Mouse (Mus musculus) midbrain, embryonic 15.5 days (tissue): ENCODE results near the gene Shroom1. TPM values are rescaled to one million over a fixed set of nuclear protein-coding genes. Genes with fewer than 3 reads are reported as not detected.
A peak's percentile ranks its signal among the peaks of the same experiment; 100 is the strongest.

Source experiments
- ATAC-seq: fragments of 200-750 bp; cut with Nextera tagmentation; replicated peaks from 2 replicates; pipeline ENCODE4 v1.8.0; 2017; ENCODE audit warnings: moderate TSS enrichment
- H3K27ac ChIP-seq: fragments of 300-500 bp; sonication (generic); 2 replicates; pipeline ENCODE4 v1.5.1; 2015; ENCODE audit warnings: mild to moderate bottlenecking, inconsistent platforms
- H3K27me3 ChIP-seq: fragments of 300-500 bp; sonication (generic); replicated peaks from 2 replicates; pipeline ENCODE4 v1.6.1; 2015; ENCODE audit warnings: inconsistent platforms
- H3K36me3 ChIP-seq: fragments of 300-500 bp; sonication (generic); replicated peaks from 2 replicates; pipeline ENCODE4 v1.6.1; 2015; ENCODE audit warnings: inconsistent platforms
- H3K4me1 ChIP-seq: fragments of 300-500 bp; sonication (generic); 2 replicates; pipeline ENCODE4 v1.6.1; 2015; ENCODE audit warnings: inconsistent platforms
- H3K4me2 ChIP-seq: fragments of 300-500 bp; sonication (generic); 2 replicates; pipeline ENCODE4 v1.6.1; 2015; ENCODE audit warnings: inconsistent platforms, mild to moderate bottlenecking, moderate library complexity
- H3K4me3 ChIP-seq: fragments of 300-500 bp; sonication (generic); 2 replicates; pipeline ENCODE4 v1.5.1; 2015; ENCODE audit warnings: mild to moderate bottlenecking, inconsistent platforms
- H3K9ac ChIP-seq: fragments of 300-500 bp; sonication (generic); 2 replicates; pipeline ENCODE4 v1.6.1; 2015; ENCODE audit warnings: mild to moderate bottlenecking, inconsistent platforms
- H3K9me3 ChIP-seq: fragments of 300-500 bp; sonication (generic); 2 replicates; pipeline ENCODE4 v1.6.1; 2016; ENCODE audit warnings: inconsistent platforms
- WGBS: fragments of 180-500 bp; shearing (Covaris S2); methylation state at CpG from one replicate; pipeline ENCODE4 v1.1.7; 2015; ENCODE audit warnings: mixed read lengths; 5-methylcytosine and 5-hydroxymethylcytosine counted together
- polyA plus RNA-seq: library from polyadenylated mRNA; unstranded; fragments of >200 nt; fragmentation: Nextera tagmentation; extraction: Ambion mirVana; gene quantifications from 2 replicates; pipeline ENCODE4 v1.2.1, GENCODE M21; 2015

The Shroom1 gene
- polyA plus RNA-seq, 1 experiment from 2014 or later: 3.5 TPM

DNA sequence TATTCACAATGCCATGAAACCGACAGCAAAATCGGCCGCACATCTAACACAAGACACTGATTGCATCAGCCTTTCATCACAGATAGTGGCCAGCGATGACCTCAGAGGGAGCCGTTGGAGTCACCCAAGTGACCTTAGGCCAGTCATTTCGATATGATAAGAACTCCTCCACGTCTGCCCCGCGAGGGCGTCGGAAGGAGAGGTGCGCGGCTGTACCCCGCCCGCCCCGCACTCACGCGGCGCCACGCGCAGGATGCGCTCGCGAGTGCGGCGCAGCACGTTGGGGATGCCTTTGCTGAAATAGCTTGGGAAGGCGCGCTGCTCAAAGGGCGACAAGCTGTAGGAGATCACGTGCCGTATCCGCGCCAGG is 26.7 kb upstream of the Shroom1 start:
- Histone ChIP-seq H3K9me3 (no peaks in the 10 kb centered on the region), H3K4me3 (peak overlapping the region; percentile 65), H3K36me3 (peaks cover 9% of the 10 kb centered on the region; the same call in 1 of the 2 replicates), H3K9ac (peak overlapping the region; percentile 74), H3K27me3 (no peaks in the 10 kb centered on the region), H3K4me1 (peaks cover 15% of the 10 kb centered on the region), H3K4me2 (peak overlapping the region; percentile 77), H3K27ac (peak overlapping the region; percentile 82)
- ATAC-seq: peak; percentile 63
- under 1% methylated on average over 34 of the region's 34 CpGs for WGBS

- Histone ChIP-seq H3K4me1 (peaks cover 15% of the 10 kb centered on the region), H3K27ac (peak within 1 kb of the TSS; percentile 82), H3K9ac (peak within 1 kb of the TSS; percentile 74), H3K9me3 (no peaks in the 10 kb centered on the region), H3K4me2 (peak within 1 kb of the TSS; percentile 77), H3K27me3 (no peaks in the 10 kb centered on the region), H3K4me3 (peak within 1 kb of the TSS; percentile 65), H3K36me3 (peaks cover 9% of the 10 kb centered on the region; the same call in 1 of the 2 replicates)
- WGBS: under 1% methylated on average over 44 of the region's 44 CpGs
- peak; percentile 96 for ATAC-seq
These were observed 26.2 kb upstream of the Shroom1 start, which contains the start of the genes Uqcrq and Gdf9 for GRCm38 (mm10) chr11:53430670-53431346. Gene Uqcrq, minus strand, starts transcription at chr11:53430831. Gene Gdf9, plus strand, starts transcription at chr11:53431023.

GRCm38 (mm10) chr11:53431347-53432056 is 25.5 kb upstream of the Shroom1 start:
- H3K9me3 ChIP-seq: no peaks in the 10 kb centered on the region
- 19% methylated on average over 9 of the region's 9 CpGs for WGBS

GRCm38 (mm10) chr11:53433057-53433456 is 23.9 kb upstream of the Shroom1 start:
- WGBS: 67% methylated on average over 6 of the region's 6 CpGs
- Histone ChIP-seq H3K36me3 (peaks cover 8% of the 10 kb centered on the region; the same call in 1 of the 2 replicates), H3K4me3 (no peak overlapping the region), H3K9me3 (no peaks in the 10 kb centered on the region), H3K4me2 (no peak overlapping the region), H3K27me3 (no peaks in the 10 kb centered on the region), H3K9ac (no peak overlapping the region), H3K27ac (no peak overlapping the region), H3K4me1 (peaks cover 15% of the 10 kb centered on the region)
- ATAC-seq: no peak

More at GRCm38 (mm10) chr11:53431347-53432056, 25.5 kb upstream of the Shroom1 start:
- no peak; the same call in 1 of the 2 replicates for ATAC-seq
- H3K4me1 ChIP-seq: peaks cover 15% of the 10 kb centered on the region
- peak overlapping the region; percentile 82 for H3K27ac ChIP-seq
- H3K36me3 ChIP-seq: peaks cover 9% of the 10 kb centered on the region; the same call in 1 of the 2 replicates
- H3K4me3 ChIP-seq: peak overlapping the region; percentile 65
- H3K4me2 ChIP-seq: peak overlapping the region; percentile 77
- H3K27me3 ChIP-seq: no peaks in the 10 kb centered on the region
- H3K9ac ChIP-seq: peak overlapping the region; percentile 21; the same call in 1 of the 2 replicates

- 79% methylated on average over 8 of the region's 8 CpGs for WGBS
- Histone ChIP-seq H3K36me3 (no peaks in the 10 kb centered on the region), H3K4me2 (no peak overlapping the region), H3K4me1 (peaks cover 5% of the 10 kb centered on the region), H3K4me3 (no peak overlapping the region), H3K9me3 (no peaks in the 10 kb centered on the region), H3K27me3 (no peaks in the 10 kb centered on the region), H3K27ac (no peak overlapping the region), H3K9ac (no peak overlapping the region)
- ATAC-seq: no peak
These were observed 21.5 kb upstream of the Shroom1 start for GRCm38 (mm10) chr11:53435504-53435903.

GRCm38 (mm10) chr11:53436338-53436737 is 20.7 kb upstream of the Shroom1 start:
- Histone ChIP-seq H3K4me3 (no peak overlapping the region), H3K27me3 (no peaks in the 10 kb centered on the region), H3K36me3 (no peaks in the 10 kb centered on the region), H3K9ac (no peak overlapping the region), H3K4me2 (no peak overlapping the region), H3K27ac (no peak overlapping the region), H3K9me3 (no peaks in the 10 kb centered on the region), H3K4me1 (peaks cover 5% of the 10 kb centered on the region)
- WGBS: 92% methylated on average over 6 of the region's 6 CpGs
- no peak for ATAC-seq

DNA sequence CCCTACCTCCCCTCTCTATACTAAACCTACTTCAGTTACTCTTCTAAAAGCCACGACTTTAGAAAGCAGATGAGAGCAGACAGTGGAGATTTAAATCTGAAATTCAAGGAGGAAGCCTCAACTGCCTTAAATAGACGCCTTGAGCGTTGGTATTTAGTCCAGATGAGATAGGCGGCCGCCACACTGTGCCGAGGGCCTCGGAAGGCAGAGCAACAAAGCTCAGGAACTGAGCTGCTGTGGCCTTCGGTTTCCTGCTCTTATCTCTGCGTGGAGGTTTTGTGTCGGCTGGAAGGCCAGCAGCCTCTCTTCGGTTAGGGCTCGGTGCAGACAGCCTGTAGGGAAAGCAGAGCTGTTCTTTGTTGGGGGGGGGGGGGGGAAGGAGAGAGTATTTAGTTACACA is 15.1 kb upstream of the Shroom1 start:
- H3K27ac ChIP-seq: no peak overlapping the region
- no peaks in the 10 kb centered on the region for H3K27me3 ChIP-seq
- H3K4me1 ChIP-seq: no peaks in the 10 kb centered on the region
- no peak overlapping the region for H3K9ac ChIP-seq
- H3K4me3 ChIP-seq: no peak overlapping the region
- WGBS: 48% methylated on average over 12 of the region's 12 CpGs
- no peaks in the 10 kb centered on the region for H3K9me3 ChIP-seq
- ATAC-seq: no peak
- no peaks in the 10 kb centered on the region for H3K36me3 ChIP-seq
- no peak overlapping the region for H3K4me2 ChIP-seq

DNA sequence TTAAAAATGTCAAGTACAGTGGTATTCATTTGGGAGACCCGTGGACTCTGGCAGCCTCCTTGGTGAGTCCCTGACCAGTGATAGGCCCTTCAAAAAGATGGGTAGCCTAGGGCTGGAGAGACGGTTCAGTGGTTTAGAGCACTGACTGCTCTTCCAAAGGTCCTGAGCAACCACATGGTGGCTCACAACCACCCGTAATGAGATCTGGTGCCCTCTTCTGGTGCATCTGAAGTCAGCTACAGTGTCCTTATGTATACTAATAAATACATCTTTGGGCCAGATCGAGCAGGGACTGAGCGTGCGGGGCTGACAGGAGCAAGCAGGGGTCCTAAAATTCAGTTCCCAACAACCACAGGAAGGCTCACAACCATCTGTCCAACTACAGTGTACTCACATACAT is 13.1 kb upstream of the Shroom1 start:
- H3K36me3 ChIP-seq: no peaks in the 10 kb centered on the region
- H3K9ac ChIP-seq: no peak overlapping the region
- H3K27me3 ChIP-seq: no peaks in the 10 kb centered on the region
- no peaks in the 10 kb centered on the region for H3K4me1 ChIP-seq
- H3K4me2 ChIP-seq: no peak overlapping the region
- no peak overlapping the region for H3K27ac ChIP-seq
- WGBS: 34% methylated on average over 6 of the region's 6 CpGs
- H3K4me3 ChIP-seq: no peak overlapping the region
- no peaks in the 10 kb centered on the region for H3K9me3 ChIP-seq
- no peak for ATAC-seq

DNA sequence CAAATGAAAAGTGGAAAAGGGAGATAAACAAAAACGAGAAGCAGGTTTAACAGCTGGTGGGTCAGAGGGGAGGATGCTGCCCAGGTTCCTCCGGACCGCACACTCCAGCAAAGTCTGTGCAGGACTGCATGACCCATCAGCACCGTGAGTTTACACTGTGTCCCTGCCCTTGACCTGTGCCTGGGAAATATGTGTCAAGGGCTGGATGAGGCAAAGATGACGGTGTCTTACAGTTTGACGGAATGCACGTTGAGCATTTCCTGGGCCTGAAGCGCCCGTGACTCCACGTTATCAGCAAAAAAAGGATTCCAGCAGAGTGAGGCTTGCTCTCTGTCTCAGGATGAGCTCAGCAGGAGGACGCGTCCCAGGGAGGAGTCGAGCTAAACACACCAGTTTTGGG is 11.4 kb upstream of the Shroom1 start:
- no peak overlapping the region for H3K9ac ChIP-seq
- 56% methylated on average over 13 of the region's 13 CpGs for WGBS

DNA sequence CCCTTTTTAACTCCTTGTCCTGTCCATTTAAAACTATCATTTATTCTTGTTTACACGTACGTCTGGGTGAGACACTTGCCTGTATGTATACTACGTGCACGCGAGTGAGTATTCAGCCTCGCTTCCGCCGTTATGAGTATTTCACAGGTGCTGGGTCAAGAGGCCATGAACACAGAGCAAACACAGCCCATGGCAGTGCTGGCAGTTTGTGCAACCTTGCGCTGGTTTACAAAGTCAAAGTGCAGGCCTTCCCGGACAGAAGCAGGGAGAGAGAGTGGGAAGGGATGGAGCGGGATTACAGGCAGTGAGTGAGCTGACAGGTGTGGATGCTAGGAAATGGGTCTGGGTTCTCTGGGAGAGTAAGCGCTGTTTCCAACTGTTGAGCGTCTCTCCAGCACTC is 10.8 kb upstream of the Shroom1 start:
- no peaks in the 10 kb centered on the region for H3K36me3 ChIP-seq
- H3K9me3 ChIP-seq: no peaks in the 10 kb centered on the region
- 89% methylated on average over 13 of the region's 13 CpGs for WGBS
- H3K4me1 ChIP-seq: no peaks in the 10 kb centered on the region
- no peak for ATAC-seq
- no peak overlapping the region for H3K4me3 ChIP-seq
- H3K27me3 ChIP-seq: no peaks in the 10 kb centered on the region
- no peak overlapping the region for H3K27ac ChIP-seq
- H3K4me2 ChIP-seq: no peak overlapping the region
- no peak overlapping the region for H3K9ac ChIP-seq

More for the DNA sequence above, 11.4 kb upstream of the Shroom1 start:
- H3K4me1 ChIP-seq: no peaks in the 10 kb centered on the region
- H3K36me3 ChIP-seq: no peaks in the 10 kb centered on the region
- no peak overlapping the region for H3K4me3 ChIP-seq
- no peak overlapping the region for H3K27ac ChIP-seq
- H3K4me2 ChIP-seq: no peak overlapping the region
- H3K27me3 ChIP-seq: no peaks in the 10 kb centered on the region
- no peak for ATAC-seq
- H3K9me3 ChIP-seq: no peaks in the 10 kb centered on the region

- Histone ChIP-seq H3K36me3 (no peaks in the 10 kb centered on the region), H3K4me2 (no peak overlapping the region), H3K9me3 (no peaks in the 10 kb centered on the region), H3K27me3 (no peaks in the 10 kb centered on the region), H3K4me3 (no peak overlapping the region), H3K27ac (no peak overlapping the region), H3K4me1 (no peaks in the 10 kb centered on the region), H3K9ac (no peak overlapping the region)
- WGBS: 85% methylated on average over 8 of the region's 8 CpGs
- ATAC-seq: no peak
These were observed 9.0 kb upstream of the Shroom1 start for GRCm38 (mm10) chr11:53447996-53448395.

DNA sequence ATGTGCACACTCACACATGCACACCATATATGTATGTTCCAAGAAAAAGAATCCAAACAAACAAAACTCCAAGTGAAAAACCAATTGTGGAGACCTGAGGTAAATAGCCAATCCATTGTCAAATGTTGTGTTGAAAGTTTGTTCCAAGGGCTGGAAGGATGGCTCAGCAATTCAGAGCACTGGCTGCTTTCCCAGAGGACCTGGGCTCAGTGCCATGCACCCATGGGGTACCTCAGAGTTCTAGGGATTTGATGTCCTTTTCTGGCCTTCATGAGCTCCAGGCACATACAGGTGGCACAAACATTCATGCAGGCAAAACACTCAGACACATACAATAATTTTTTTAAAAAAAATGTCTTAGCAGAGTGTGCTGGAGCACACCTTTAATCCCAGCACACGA is 8.5 kb upstream of the Shroom1 start:
- H3K4me3 ChIP-seq: no peak overlapping the region
- H3K4me1 ChIP-seq: no peaks in the 10 kb centered on the region
- no peaks in the 10 kb centered on the region for H3K9me3 ChIP-seq
- no peak overlapping the region for H3K4me2 ChIP-seq
- H3K27ac ChIP-seq: no peak overlapping the region
- 86% methylated on average over 1 of the region's 1 CpGs for WGBS
- no peak overlapping the region for H3K9ac ChIP-seq
- H3K36me3 ChIP-seq: no peaks in the 10 kb centered on the region
- H3K27me3 ChIP-seq: no peaks in the 10 kb centered on the region
- ATAC-seq: no peak
